Mouse (Mus musculus): ENCODE measurements around the gene Zcchc17. TPM values are rescaled to one million over a fixed set of nuclear protein-coding genes. Genes with fewer than 3 reads are reported as not detected.

Gene Zcchc17
- total and polyA plus RNA-seq, 2 experiments from 2014 or later, result 23.9 to 93.2 TPM

DNA sequence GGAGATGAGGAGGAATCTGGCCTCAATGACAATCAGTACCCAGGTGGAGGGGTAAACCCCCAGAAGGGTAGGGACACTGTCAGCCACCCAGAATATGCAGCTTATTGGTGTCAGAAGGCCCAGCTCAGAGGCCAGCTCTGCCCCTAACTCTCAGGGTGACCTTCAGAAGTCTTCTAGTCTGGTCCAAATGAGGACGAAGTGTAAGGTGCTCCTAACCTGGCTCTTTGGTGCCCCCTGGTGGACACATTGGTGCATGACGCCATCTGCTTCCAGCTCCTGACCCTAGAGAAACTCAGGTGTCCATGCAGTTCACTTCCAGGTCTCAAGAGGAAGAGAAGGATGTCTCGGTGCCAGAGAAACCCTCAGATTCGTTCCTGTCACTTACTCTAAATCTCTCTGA, 67.5 kb downstream of the Zcchc17 start:
- no peak overlapping the region for H3K4me3 ChIP-seq (ENCODE audit: low read length)
- no peak overlapping the region for H3K9ac ChIP-seq (replicated peaks; ENCODE audit: low read length)
- no peak overlapping the region for H3K4me2 ChIP-seq (ENCODE audit: low read depth, low read length)
- ATAC-seq (peak; percentile 61; the same call in 1 of the 2 replicates), DNase-seq (ENCODE audit: low spot score) (peak; percentile 88)
- H3K27me3 ChIP-seq (ENCODE audit: insufficient read depth, low read length), result no peaks in the 10 kb centered on the region
- WGBS, result 6% methylated on average over 4 of the region's 4 CpGs
- TF ChIP-seq CTCF (IDR thresholded peaks at IDR 0.05; ENCODE audit: low read depth), result peak; percentile 98
- H3K4me1 ChIP-seq (ENCODE audit: insufficient read depth, low read length), result no peaks in the 10 kb centered on the region
- H3K27ac ChIP-seq, result no peak overlapping the region
- no peaks in the 10 kb centered on the region for H3K36me3 ChIP-seq (ENCODE audit: insufficient read depth, low read length)
- H3K9me3 ChIP-seq (ENCODE audit: low read length), result no peaks in the 10 kb centered on the region

DNA sequence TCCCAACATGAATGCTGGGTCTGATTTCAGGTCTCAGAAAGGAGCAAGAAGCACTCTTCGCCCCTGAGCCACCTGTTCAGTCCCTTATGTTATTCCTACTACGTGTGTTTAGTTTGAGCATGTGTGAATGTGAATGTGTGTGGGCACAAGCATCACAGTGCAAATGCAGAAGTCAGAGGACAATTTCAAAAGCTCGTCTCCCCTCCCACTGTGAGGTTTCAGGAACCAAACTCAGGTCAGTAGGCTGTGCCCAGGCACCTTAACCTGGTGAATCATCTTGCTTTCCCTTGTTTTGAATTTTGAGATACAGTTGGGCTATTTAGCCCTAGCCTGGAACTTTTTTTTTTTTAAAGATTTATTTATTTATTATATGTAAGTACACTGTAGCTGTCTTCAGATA, 69.9 kb downstream of the Zcchc17 start:
- no peak overlapping the region for H3K9ac ChIP-seq (replicated peaks; ENCODE audit: low read length)
- no peaks in the 10 kb centered on the region for H3K27me3 ChIP-seq (ENCODE audit: insufficient read depth, low read length)
- no peak for TF ChIP-seq CTCF (IDR thresholded peaks at IDR 0.05; ENCODE audit: low read depth)
- H3K4me1 ChIP-seq (ENCODE audit: insufficient read depth, low read length), result no peaks in the 10 kb centered on the region
- ATAC-seq, result no peak
- no peak overlapping the region for H3K4me3 ChIP-seq (ENCODE audit: low read length)
- DNase-seq (ENCODE audit: low spot score), result no peak
- no peak overlapping the region for H3K4me2 ChIP-seq (ENCODE audit: low read depth, low read length)
- H3K27ac ChIP-seq, result no peak overlapping the region
- 78% methylated on average over 3 of the region's 3 CpGs for WGBS
- H3K36me3 ChIP-seq (ENCODE audit: insufficient read depth, low read length), result no peaks in the 10 kb centered on the region
- no peaks in the 10 kb centered on the region for H3K9me3 ChIP-seq (ENCODE audit: low read length)

DNA sequence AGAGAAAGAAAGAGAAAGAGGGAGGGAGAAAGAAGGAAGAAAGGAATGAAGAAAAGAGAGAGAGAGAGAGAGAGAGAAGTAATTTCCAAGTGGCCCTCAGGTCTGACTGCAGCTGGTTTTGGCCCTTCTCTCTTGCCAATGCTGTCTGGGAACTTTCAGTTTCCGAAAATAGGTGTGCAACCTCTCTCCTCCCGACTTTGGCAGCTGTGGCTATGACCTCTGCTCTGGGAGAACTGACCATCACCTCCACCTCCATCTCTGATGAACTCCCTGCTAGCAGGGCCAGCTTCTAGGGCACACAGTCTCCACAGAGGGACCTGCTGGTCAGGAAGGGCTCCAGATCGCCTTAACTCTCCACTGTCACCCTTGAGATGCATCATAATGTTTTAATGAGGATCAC, 73.2 kb downstream of the Zcchc17 start:
- no peaks in the 10 kb centered on the region for H3K27me3 ChIP-seq (ENCODE audit: insufficient read depth, low read length)
- ATAC-seq, result no peak
- no peaks in the 10 kb centered on the region for H3K9me3 ChIP-seq (ENCODE audit: low read length)
- no peak for TF ChIP-seq CTCF (IDR thresholded peaks at IDR 0.05; ENCODE audit: low read depth)
- DNase-seq (ENCODE audit: low spot score), result no peak
- no peak overlapping the region for H3K4me3 ChIP-seq (ENCODE audit: low read length)
- no peak overlapping the region for H3K9ac ChIP-seq (replicated peaks; ENCODE audit: low read length)
- 61% methylated on average over 3 of the region's 3 CpGs for WGBS
- no peaks in the 10 kb centered on the region for H3K4me1 ChIP-seq (ENCODE audit: insufficient read depth, low read length)
- H3K27ac ChIP-seq, result no peak overlapping the region
- no peaks in the 10 kb centered on the region for H3K36me3 ChIP-seq (ENCODE audit: insufficient read depth, low read length)
- H3K4me2 ChIP-seq (ENCODE audit: low read depth, low read length), result no peak overlapping the region

DNA sequence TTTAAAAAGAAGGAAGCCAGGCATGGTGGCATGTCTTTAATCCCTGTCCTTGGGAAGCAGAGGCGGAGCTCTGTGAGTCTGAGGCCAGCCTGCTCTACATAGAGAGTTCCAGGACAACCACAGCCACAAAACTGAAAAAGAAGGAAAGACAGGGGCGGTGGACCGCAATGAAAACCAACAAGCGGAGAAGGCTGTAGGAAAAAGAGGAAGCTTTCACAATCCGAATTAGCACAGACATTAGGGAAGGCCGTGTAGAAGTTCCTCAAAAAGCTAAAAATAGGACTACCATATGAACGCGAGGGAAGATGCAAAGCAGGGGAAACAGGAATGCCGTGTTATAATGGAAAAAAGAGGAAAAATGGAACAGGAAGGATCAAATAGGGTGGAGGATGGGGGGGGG, 75.9 kb downstream of the Zcchc17 start:
- 87% methylated on average over 9 of the region's 9 CpGs for WGBS

DNA sequence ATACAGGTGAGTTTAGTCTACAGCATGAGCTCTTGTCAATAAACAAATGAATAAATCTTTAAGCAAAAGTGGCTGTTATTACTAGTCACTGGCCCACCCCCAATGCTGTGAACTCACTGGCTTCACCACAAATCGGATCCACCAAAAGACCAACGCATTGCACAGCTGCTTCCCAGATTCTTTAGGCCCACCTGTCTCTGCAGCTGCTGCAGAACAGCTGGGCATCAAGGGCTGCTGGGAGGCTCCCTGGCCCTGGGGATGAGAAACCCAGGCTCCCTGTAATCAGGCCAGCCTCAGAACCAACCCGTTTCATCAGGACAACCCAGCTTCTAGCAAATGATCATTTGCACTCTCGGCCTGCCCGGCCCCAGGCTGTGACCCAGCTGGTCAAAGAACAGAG, 76.9 kb downstream of the Zcchc17 start:
- no peaks in the 10 kb centered on the region for H3K36me3 ChIP-seq (ENCODE audit: insufficient read depth, low read length)
- ATAC-seq (no peak), DNase-seq (ENCODE audit: low spot score) (no peak)
- WGBS, result 72% methylated on average over 5 of the region's 5 CpGs
- H3K4me3 ChIP-seq (ENCODE audit: low read length), result no peak overlapping the region
- H3K9me3 ChIP-seq (ENCODE audit: low read length), result no peaks in the 10 kb centered on the region
- H3K4me1 ChIP-seq (ENCODE audit: insufficient read depth, low read length), result no peaks in the 10 kb centered on the region
- no peak overlapping the region for H3K27ac ChIP-seq
- H3K27me3 ChIP-seq (ENCODE audit: insufficient read depth, low read length), result no peaks in the 10 kb centered on the region
- no peak for TF ChIP-seq CTCF (IDR thresholded peaks at IDR 0.05; ENCODE audit: low read depth)
- H3K9ac ChIP-seq (replicated peaks; ENCODE audit: low read length), result no peak overlapping the region
- H3K4me2 ChIP-seq (ENCODE audit: low read depth, low read length), result no peak overlapping the region

More for the DNA sequence above, 75.9 kb downstream of the Zcchc17 start:
- Histone ChIP-seq H3K27ac (no peak overlapping the region), H3K27me3 (ENCODE audit: insufficient read depth, low read length) (no peaks in the 10 kb centered on the region), H3K4me1 (ENCODE audit: insufficient read depth, low read length) (no peaks in the 10 kb centered on the region), H3K4me2 (ENCODE audit: low read depth, low read length) (no peak overlapping the region), H3K4me3 (ENCODE audit: low read length) (no peak overlapping the region), H3K9me3 (ENCODE audit: low read length) (no peaks in the 10 kb centered on the region), H3K9ac (replicated peaks; ENCODE audit: low read length) (no peak overlapping the region), H3K36me3 (ENCODE audit: insufficient read depth, low read length) (no peaks in the 10 kb centered on the region)
- ATAC-seq (no peak), DNase-seq (ENCODE audit: low spot score) (no peak)
- TF ChIP-seq CTCF (IDR thresholded peaks at IDR 0.05; ENCODE audit: low read depth), result no peak

DNA sequence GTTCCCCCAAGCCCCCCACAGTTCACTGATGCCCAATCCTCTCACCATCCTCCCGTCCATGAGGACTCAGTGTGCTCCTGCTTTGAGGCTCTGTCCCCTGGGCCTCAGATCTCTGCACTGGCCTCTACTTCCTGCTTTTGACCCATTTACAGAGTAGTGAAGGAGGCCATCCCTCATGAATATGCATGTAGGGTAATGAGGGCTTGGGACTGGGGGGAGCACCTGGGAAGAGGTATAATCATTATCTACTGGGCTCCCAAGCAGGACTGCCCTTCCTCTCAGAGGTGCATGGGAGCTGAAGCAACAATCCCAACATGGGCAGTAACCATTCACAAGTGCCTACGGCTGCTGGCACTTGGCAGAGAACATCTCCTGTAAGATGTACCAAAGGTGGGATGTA, 80.6 kb downstream of the Zcchc17 start, which contains the start of gene Serinc2:
Gene Serinc2 (minus strand): TSS at position 101 of the 400 bp plus-strand sequence.
- no peak for DNase-seq (ENCODE audit: low spot score)
- Histone ChIP-seq H3K4me1 (ENCODE audit: insufficient read depth, low read length) (peaks cover 6% of the 10 kb centered on the region; the same call in 1 of the 2 replicates), H3K36me3 (ENCODE audit: insufficient read depth, low read length) (no peaks in the 10 kb centered on the region), H3K27me3 (ENCODE audit: insufficient read depth, low read length) (no peaks in the 10 kb centered on the region), H3K4me2 (ENCODE audit: low read depth, low read length) (no peak within 1 kb of the TSS), H3K9ac (replicated peaks; ENCODE audit: low read length) (no peak within 1 kb of the TSS), H3K9me3 (ENCODE audit: low read length) (no peaks in the 10 kb centered on the region), H3K4me3 (ENCODE audit: low read length) (no peak within 1 kb of the TSS), H3K27ac (no peak within 1 kb of the TSS)
- WGBS, result 77% methylated on average over 2 of the region's 2 CpGs
- no peak for ATAC-seq
- TF ChIP-seq CTCF (IDR thresholded peaks at IDR 0.05; ENCODE audit: low read depth), result no peak

DNA sequence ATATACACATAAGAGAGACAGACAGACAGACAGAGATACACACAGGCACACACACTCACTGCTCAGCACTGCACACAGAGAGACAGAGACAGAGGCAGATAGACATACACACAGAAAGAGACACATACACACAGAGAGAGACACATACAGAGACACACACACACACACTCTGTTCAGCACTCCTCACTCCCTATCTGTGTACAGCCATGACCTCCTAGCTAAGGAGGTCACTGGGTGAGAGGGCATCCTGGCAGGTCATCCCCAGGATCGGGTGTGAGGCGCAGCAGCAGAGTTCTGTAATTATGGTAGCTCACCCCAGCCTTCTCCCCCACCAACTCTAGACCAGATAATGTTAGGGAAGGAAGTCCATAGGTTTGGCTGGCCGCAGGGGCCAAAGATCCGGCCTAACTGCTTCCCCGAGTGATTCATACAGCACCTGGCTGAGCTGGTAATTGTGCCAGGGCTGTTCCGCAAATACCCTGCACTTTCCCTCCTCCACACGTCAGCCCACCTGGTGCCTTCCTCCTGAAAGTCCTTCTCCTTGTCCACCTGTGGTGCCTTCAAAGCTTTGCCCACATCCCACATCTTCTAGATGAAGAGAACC, 83.1 kb downstream of the Zcchc17 start:
- H3K9me3 ChIP-seq (ENCODE audit: low read length), result no peaks in the 10 kb centered on the region
- H3K36me3 ChIP-seq (ENCODE audit: insufficient read depth, low read length), result no peaks in the 10 kb centered on the region
- H3K27me3 ChIP-seq (ENCODE audit: insufficient read depth, low read length), result no peaks in the 10 kb centered on the region
- TF ChIP-seq CTCF (IDR thresholded peaks at IDR 0.05; ENCODE audit: low read depth), result no peak
- ATAC-seq (no peak), DNase-seq (ENCODE audit: low spot score) (no peak)
- no peak overlapping the region for H3K4me3 ChIP-seq (ENCODE audit: low read length)
- no peak overlapping the region for H3K4me2 ChIP-seq (ENCODE audit: low read depth, low read length)
- no peak overlapping the region for H3K27ac ChIP-seq
- no peak overlapping the region for H3K9ac ChIP-seq (replicated peaks; ENCODE audit: low read length)
- 71% methylated on average over 7 of the region's 7 CpGs for WGBS
- H3K4me1 ChIP-seq (ENCODE audit: insufficient read depth, low read length), result peaks cover 6% of the 10 kb centered on the region; the same call in 1 of the 2 replicates

All from hindbrain, postnatal 0 days (tissue).